Mouse (Mus musculus) G1E-ER4 (cell line): ENCODE measurements around the gene Gm45021. TPM values are rescaled to one million over a fixed set of nuclear protein-coding genes. Genes with fewer than 3 reads are reported as not detected.

Experiments
- GATA1 ChIP-seq: IDR thresholded peaks from one replicate; pipeline ENCODE4 v1.8.0; 2012; ENCODE audit warnings: low read length, inconsistent platforms
- polyA plus RNA-seq: library from polyadenylated mRNA; stranded (reverse); fragments of >175 nt; gene quantifications from 2 replicates; pipeline ENCODE4 v1.2.3, GENCODE M21; 2012

The Gm45021 gene
- polyA plus RNA-seq, 1 experiment, result not detected

- no peak for TF ChIP-seq GATA1
Observed at GRCm38 (mm10) chr6:48594043-48594738, 4.8 kb downstream of the Gm45021 start.

- TF ChIP-seq GATA1, result no peak
Observed at GRCm38 (mm10) chr6:48595278-48595677, 5.9 kb downstream of the Gm45021 start.

GRCm38 (mm10) chr6:48596545-48597232 lies 7.3 kb downstream of the Gm45021 start:
- TF ChIP-seq GATA1, result no peak

- no peak for TF ChIP-seq GATA1
Observed at GRCm38 (mm10) chr6:48597233-48597625, 7.8 kb downstream of the Gm45021 start.

GRCm38 (mm10) chr6:48600594-48600993 lies 11.2 kb downstream of the Gm45021 start:
- TF ChIP-seq GATA1, result no peak

GRCm38 (mm10) chr6:48601271-48602079 lies 12.1 kb downstream of the Gm45021 start, which contains the start of gene Zfp775:
Gene Zfp775, plus strand, starts transcription at chr6:48602063.
- TF ChIP-seq GATA1, result no peak

- TF ChIP-seq GATA1, result no peak
Observed at GRCm38 (mm10) chr6:48602080-48602741, 12.8 kb downstream of the Gm45021 start.

- TF ChIP-seq GATA1, result no peak
Observed at GRCm38 (mm10) chr6:48608124-48608523, 18.7 kb downstream of the Gm45021 start.

GRCm38 (mm10) chr6:48609512-48609911 lies 20.1 kb downstream of the Gm45021 start:
- no peak for TF ChIP-seq GATA1

- TF ChIP-seq GATA1, result no peak
Observed at GRCm38 (mm10) chr6:48610657-48611056, 21.2 kb downstream of the Gm45021 start.

GRCm38 (mm10) chr6:48613464-48613863 lies 24.1 kb downstream of the Gm45021 start:
- no peak for TF ChIP-seq GATA1

GRCm38 (mm10) chr6:48614756-48615155 lies 25.3 kb downstream of the Gm45021 start:
- no peak for TF ChIP-seq GATA1

GRCm38 (mm10) chr6:48620031-48620430 lies 30.6 kb downstream of the Gm45021 start:
- no peak for TF ChIP-seq GATA1

- no peak for TF ChIP-seq GATA1
Observed at GRCm38 (mm10) chr6:48623460-48623859, 34.0 kb downstream of the Gm45021 start.

GRCm38 (mm10) chr6:48626464-48626863 lies 37.1 kb downstream of the Gm45021 start, which contains the start of gene AI854703:
Gene AI854703, plus strand, starts transcription at chr6:48626764.
- no peak for TF ChIP-seq GATA1

- no peak for TF ChIP-seq GATA1
Observed at GRCm38 (mm10) chr6:48626984-48627383, 37.6 kb downstream of the Gm45021 start.

- TF ChIP-seq GATA1, result no peak
Observed at GRCm38 (mm10) chr6:48627511-48627924, 38.1 kb downstream of the Gm45021 start.
